Mouse (Mus musculus) cerebellum, adult 2 months (tissue): ENCODE results near the gene Bcas3.

Experiments used
- CTCF ChIP-seq: fragments of 200-500 bp; IDR thresholded peaks from 2 replicates; pipeline ENCODE4 v1.5.1; 2011; ENCODE audit warnings: low read depth, mild to moderate bottlenecking, control low read depth, low read length, moderate library complexity, borderline replicate concordance; ENCODE audit not compliant: insufficient read depth
- POLR2A ChIP-seq: fragments of 200-500 bp; IDR thresholded peaks from 2 replicates; pipeline ENCODE4 v1.6.1; 2011; ENCODE audit warnings: low read length, control low read depth, borderline replicate concordance; ENCODE audit not compliant: insufficient read depth

DNA sequence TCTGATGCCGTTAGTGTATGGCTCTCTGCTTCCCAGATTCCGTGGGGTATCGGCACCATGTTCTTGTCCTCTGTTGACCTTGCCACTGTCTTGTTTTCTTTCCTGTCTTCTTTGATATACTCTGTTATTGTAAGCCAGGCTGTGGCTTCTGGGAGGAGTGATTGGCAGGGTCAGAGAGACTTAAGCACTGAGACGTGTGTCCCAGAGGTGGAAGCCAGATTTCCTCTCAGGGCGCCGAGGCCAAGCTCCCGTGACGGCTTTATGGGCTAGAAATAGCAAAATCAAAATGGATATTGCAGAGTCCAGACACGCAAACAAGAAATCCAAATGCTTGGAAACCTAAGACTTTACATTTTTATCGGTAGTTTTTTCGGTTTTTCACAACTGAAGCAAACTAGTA is 345.3 kb downstream of the Bcas3 start:
- TF ChIP-seq CTCF (no peak), POLR2A (no peak)
